Mouse (Mus musculus): ENCODE data around the gene Olfr1420. TPM values are rescaled to one million over a fixed set of nuclear protein-coding genes. Genes with fewer than 3 reads are reported as not detected.

The Olfr1420 gene
- total RNA-seq, 1 experiment from 2014 or later, result not detected

Other genes with a start within 250 kb of the Olfr1420 start
- gene Ms4a3, start 245.7 kb upstream of the Olfr1420 start, total RNA-seq (2017), result 0.96 TPM in 1 of 3 replicates, not detected in the others
- gene Oosp2, start 226.0 kb upstream of the Olfr1420 start, total RNA-seq (2017), result not detected in 3 replicates
- 1.5 TPM in 1 of 3 replicates, not detected in the others for gene Oosp1, start 195.4 kb upstream of the Olfr1420 start, total RNA-seq (2017)
- not detected in 3 replicates for gene Oosp3, start 189.5 kb upstream of the Olfr1420 start, total RNA-seq (2017)
- not detected in 3 replicates for gene Gif, start 139.0 kb upstream of the Olfr1420 start, total RNA-seq (2017)
- gene Mrpl16, start 116.2 kb upstream of the Olfr1420 start, total RNA-seq (2017), result 28.5 to 49.0 TPM (median 45.7 TPM) in 3 replicates
- gene Stx3, start 67.2 kb upstream of the Olfr1420 start, total RNA-seq (2017), result 8.9 to 23.6 TPM (median 19.8 TPM) in 3 replicates
- 0.43 TPM in 1 of 3 replicates, not detected in the others for gene Olfr1417, start 47.3 kb upstream of the Olfr1420 start, total RNA-seq (2017)
- gene Olfr1418, start 25.5 kb upstream of the Olfr1420 start, total RNA-seq (2017), result not detected in 3 replicates
- not detected in 3 replicates for gene Olfr1419, start 11.5 kb upstream of the Olfr1420 start, total RNA-seq (2017)
- gene Patl1, start 25.8 kb downstream of the Olfr1420 start, total RNA-seq (2017), result 15.1 to 24.9 TPM (median 16.0 TPM) in 3 replicates
- 22.1 to 45.4 TPM (median 25.4 TPM) in 3 replicates for gene Osbp, start 79.4 kb downstream of the Olfr1420 start, total RNA-seq (2017)
- gene Olfr1423, start 154.8 kb downstream of the Olfr1420 start, total RNA-seq (2017), result 0.11 TPM in 1 of 3 replicates, not detected in the others
- gene Olfr1424, start 176.1 kb downstream of the Olfr1420 start, total RNA-seq (2017), result 1.4 TPM in 1 of 3 replicates, not detected in the others
- gene Olfr1425, start 191.2 kb downstream of the Olfr1420 start, total RNA-seq (2017), result not detected in 3 replicates
- not detected in 3 replicates for gene Olfr1426, start 205.4 kb downstream of the Olfr1420 start, total RNA-seq (2017)
- gene Olfr1427, start 216.8 kb downstream of the Olfr1420 start, total RNA-seq (2017), result not detected in 3 replicates
- not detected in 3 replicates for gene Olfr1428, start 229.3 kb downstream of the Olfr1420 start, total RNA-seq (2017)
- gene Olfr76, start 236.6 kb downstream of the Olfr1420 start, total RNA-seq (2017), result not detected in 3 replicates